Mouse (Mus musculus): ENCODE measurements at regions not wholly inside any gene's neighbourhood (a gene's known extent, or its start where the extent isn't known, plus 50 kb on each side); places are given as distances from the start of the nearest gene placed in this dataset.

- H3K27me3 ChIP-seq (ENCODE audit: insufficient read depth, low read length), result no peaks in the 10 kb centered on the region
- H3K9me3 ChIP-seq (ENCODE audit: low read length), result no peaks in the 10 kb centered on the region
- no peak overlapping the region for H3K4me2 ChIP-seq (ENCODE audit: low read depth, low read length)
- H3K4me3 ChIP-seq (ENCODE audit: low read length), result no peak overlapping the region
- H3K9ac ChIP-seq (replicated peaks; ENCODE audit: low read length), result no peak overlapping the region
- H3K4me1 ChIP-seq (ENCODE audit: insufficient read depth, low read length), result no peaks in the 10 kb centered on the region
- 83% methylated on average over 5 of the region's 5 CpGs for WGBS
- no peak overlapping the region for H3K27ac ChIP-seq
- no peaks in the 10 kb centered on the region for H3K36me3 ChIP-seq (ENCODE audit: insufficient read depth, low read length)
- ATAC-seq (no peak), DNase-seq (ENCODE audit: low spot score) (no peak)
- no peak for TF ChIP-seq CTCF (IDR thresholded peaks at IDR 0.05; ENCODE audit: low read depth)
Observed at GRCm38 (mm10) chr3:36284066-36284465, 62.0 kb upstream of the Qrfpr start.

- ATAC-seq (no peak), DNase-seq (ENCODE audit: low spot score) (no peak)
- Histone ChIP-seq H3K9ac (replicated peaks; ENCODE audit: low read length) (no peak overlapping the region), H3K4me3 (ENCODE audit: low read length) (no peak overlapping the region), H3K9me3 (ENCODE audit: low read length) (no peaks in the 10 kb centered on the region), H3K4me2 (ENCODE audit: low read depth, low read length) (no peak overlapping the region), H3K4me1 (ENCODE audit: insufficient read depth, low read length) (no peaks in the 10 kb centered on the region), H3K36me3 (ENCODE audit: insufficient read depth, low read length) (no peaks in the 10 kb centered on the region), H3K27ac (no peak overlapping the region), H3K27me3 (ENCODE audit: insufficient read depth, low read length) (no peaks in the 10 kb centered on the region)
- WGBS, result 89% methylated on average over 1 of the region's 1 CpGs
- TF ChIP-seq CTCF (IDR thresholded peaks at IDR 0.05; ENCODE audit: low read depth), result no peak
Observed at GRCm38 (mm10) chr3:36275502-36275901, 53.4 kb upstream of the Qrfpr start.
